In genomic region chr6:112490625-112491242, GRCm38 (mm10) we compare ENCODE assay signal across 8 mouse cellular contexts. TPM values are rescaled to one million over a fixed set of nuclear protein-coding genes. Genes with fewer than 3 reads are reported as not detected.
DNase-seq lines count a peak whose midpoint lies in the region; TF ChIP-seq lines count a peak whose summit lies in the region.

No protein-coding gene starts in this region.

- H3K27ac ChIP-seq in cortical plate, adult 2 months (ENCODE audit: insufficient read depth, low read length): no peak overlapping the region

- TF ChIP-seq POLR2A in cortical plate, adult 2 months (IDR thresholded peaks at IDR 0.05; ENCODE audit: extremely low read depth, insufficient read depth, low read length): no peak

- peak; percentile 91 for DNase-seq in ZHBTc4 (ENCODE audit: low read depth, low spot score)
- peak; percentile 91 for DNase-seq in gastrocnemius, postnatal 10 days
- peak; percentile 52 for DNase-seq in hindlimb bud, embryonic 11.5 days (ENCODE audit: extremely low spot score, low read depth, low spot score)
- DNase-seq in left cerebral cortex, adult 18-20 months (ENCODE audit: low spot score in 2 of 2): peak; percentile 89 to 90
- peak; percentile 82 to 88 for DNase-seq in lung, postnatal 4 days
- DNase-seq in right cerebral cortex, adult 18-20 months: peak; percentile 81
- peak; percentile 87 for DNase-seq in urinary bladder, postnatal 14 days (ENCODE audit: low spot score)

- H3K4me1 ChIP-seq in cortical plate, adult 2 months (ENCODE audit: control insufficient read depth, insufficient read depth, low read length): no peaks in the 10 kb centered on the region

- peak overlapping the region; percentile 21 for H3K4me3 ChIP-seq in cortical plate, adult 2 months (ENCODE audit: insufficient read depth, low read length)

- peak; percentile 74 for TF ChIP-seq CTCF in cortical plate, adult 2 months (IDR thresholded peaks at IDR 0.05; ENCODE audit: extremely low read depth, insufficient read depth, low read length)

RNA-seq across cellular contexts. Expression of gene Oxtr, which starts 1.0 kb away (rescaled TPM):
- polyA plus RNA-seq in cortical plate, adult 2 months (2012; rRNA removed): 3.5 and 4.1 TPM in 2 replicates
- under 1 TPM; 0.23 to 0.34 TPM for total RNA-seq in gastrocnemius, postnatal 10 days (2021)
- total RNA-seq in left cerebral cortex, adult 18-20 months (2021): 1 to 10 TPM; 5.8 TPM

RNA-seq across cellular contexts. Expression of gene Cav3, which starts 31.4 kb away (rescaled TPM):
- 0.13 and 0.25 TPM in 2 replicates for polyA plus RNA-seq in cortical plate, adult 2 months (2012; rRNA removed)
- total RNA-seq in gastrocnemius, postnatal 10 days (2021): 100 to 1,000 TPM; 162 to 173 TPM
- not detected for total RNA-seq in left cerebral cortex, adult 18-20 months (2021)

Comparison
In these comparisons a context has a peak if more than half of its experiments do, and no peak if none do; other contexts are left out.
1. RNA of gene Oxtr, which starts 1.0 kb away (total RNA-seq): 5.8 TPM in left cerebral cortex, adult 18-20 months; 0.23 to 0.34 TPM in gastrocnemius, postnatal 10 days; every median in the first group is over 4 times any median in the second.
2. RNA of gene Cav3, which starts 31.4 kb away (total RNA-seq): 162 to 173 TPM in gastrocnemius, postnatal 10 days; not detected in left cerebral cortex, adult 18-20 months; every median in the first group is over 100 times any median in the second.
3. Peak in every context shown above with its lines, with median percentiles within 50 percentile points of each other: DNase-seq.